8 mouse cellular contexts compared by ENCODE assay signal in genomic region chr11:68901351-68902046, GRCm38 (mm10). TPM values are rescaled to one million over a fixed set of nuclear protein-coding genes. Genes with fewer than 3 reads are reported as not detected.
DNase-seq lines count a peak whose midpoint lies in the region; ATAC-seq lines count a peak whose summit lies in the region.

TSS of gene Rpl26 (plus strand) at chr11:68901583.

- under 1% methylated on average over 52 of the region's 52 CpGs for WGBS in hindbrain, embryonic 11.5 days

- peaks cover 8% of the 10 kb centered on the region; the same call in 1 of the 2 replicates for H3K36me3 ChIP-seq in hindbrain, embryonic 11.5 days (ENCODE audit: control insufficient read depth, insufficient read depth, low read length)

- H3K4me2 ChIP-seq in hindbrain, embryonic 11.5 days (replicated peaks; ENCODE audit: low read depth, low read length) = peak within 1 kb of the TSS; percentile 62

- H3K9ac ChIP-seq in hindbrain, embryonic 11.5 days (ENCODE audit: low read depth, low read length) = peak within 1 kb of the TSS; percentile 99

- ATAC-seq in hindbrain, embryonic 11.5 days (ENCODE audit: low FRiP score) = peak; percentile 94

- DNase-seq in Muller cell, postnatal 12 days (ENCODE audit: inconsistent ontology term) = peak; percentile 98
- peak; percentile 98 for DNase-seq in cerebellum, adult 9-11 months
- peak; percentile 97 to 100 for DNase-seq in frontal cortex, adult 2 months (ENCODE audit: extremely low spot score in 1 of 2, low spot score in 1 of 2)
- DNase-seq in hindbrain, embryonic 11.5 days (ENCODE audit: low spot score) = peak; percentile 100
- DNase-seq in layer of hippocampus, postnatal 10 days (ENCODE audit: low spot score in 2 of 2) = peak; percentile 99
- DNase-seq in lung, postnatal 10 days = peak; percentile 99
- DNase-seq in ovary, postnatal 36 days (ENCODE audit: low spot score) = peak; percentile 97
- peak; percentile 98 for DNase-seq in thymus, postnatal 25 days

- H3K27me3 ChIP-seq in hindbrain, embryonic 11.5 days (ENCODE audit: control insufficient read depth, insufficient read depth, low read length) = no peaks in the 10 kb centered on the region

- peak within 1 kb of the TSS; percentile 88 for H3K4me3 ChIP-seq in hindbrain, embryonic 11.5 days (ENCODE audit: low read depth, low read length)

- H3K4me1 ChIP-seq in hindbrain, embryonic 11.5 days (replicated peaks; ENCODE audit: control insufficient read depth, insufficient read depth, low read length) = no peaks in the 10 kb centered on the region; the same call in 1 of the 2 replicates

- H3K9me3 ChIP-seq in hindbrain, embryonic 11.5 days (ENCODE audit: control insufficient read depth, low read length) = no peaks in the 10 kb centered on the region

- peak within 1 kb of the TSS; percentile 88 for H3K27ac ChIP-seq in hindbrain, embryonic 11.5 days (ENCODE audit: low read depth, low read length)

RNA-seq across cellular contexts. Expression of gene Rpl26, which starts in this region (rescaled TPM):
- 1,561 and 1,707 TPM in 2 replicates for polyA plus RNA-seq in frontal cortex, adult 2 months (2012; rRNA removed)
- 839 and 854 TPM in 2 replicates for polyA plus RNA-seq in hindbrain, embryonic 11.5 days (2014; fragmentation: Nextera tagmentation; extraction: Ambion mirVana)
- total RNA-seq in layer of hippocampus, postnatal 10 days (2021) = 100 to 1,000 TPM; 734 to 739 TPM

Comparison
In these comparisons a context has a peak if more than half of its experiments do, and no peak if none do; other contexts are left out.
1. Peak in every context shown above with its lines: DNase-seq, ATAC-seq, H3K4me3 ChIP-seq and H3K27ac ChIP-seq.